Mouse (Mus musculus): Measurements from ENCODE around the gene Vmn1r234.

Vmn1r234 gene

GRCm38 (mm10) chr17:21225787-21226186, at the start of gene Vmn1r234:
Vmn1r234 (plus strand) TSS chr17:21226087.
- no peak for DNase-seq

- peak; percentile 95 for DNase-seq
These were observed 14.8 kb upstream of the Vmn1r234 start for GRCm38 (mm10) chr17:21211081-21211480.

GRCm38 (mm10) chr17:21231654-21232053, 5.8 kb downstream of the Vmn1r234 start:
- peak; percentile 83 for DNase-seq

- no peak for DNase-seq
These were observed 30.2 kb downstream of the Vmn1r234 start, which contains the start of gene Vmn1r235 for GRCm38 (mm10) chr17:21256111-21256510. Vmn1r235 (plus strand) TSS chr17:21256411.

GRCm38 (mm10) chr17:21272103-21272502, 46.2 kb downstream of the Vmn1r234 start:
- DNase-seq = peak; percentile 80

- no peak for DNase-seq
These were observed 56.8 kb downstream of the Vmn1r234 start, which contains the start of gene Vmn1r236 for GRCm38 (mm10) chr17:21282642-21283041. Vmn1r236 (plus strand) TSS chr17:21282942.

- DNase-seq = no peak
These were observed 58.5 kb downstream of the Vmn1r234 start for GRCm38 (mm10) chr17:21284395-21284794.

Measured in heart, adult 11 months (tissue).